Mouse (Mus musculus) left cerebral cortex, adult 11 months (tissue): ENCODE data around the gene Zbtb45.

Experiments
- DNase-seq: peaks from one replicate; pipeline ENCODE4 v3.0.0; 2022; ENCODE audit warnings: low spot score

Zbtb45 gene

DNA sequence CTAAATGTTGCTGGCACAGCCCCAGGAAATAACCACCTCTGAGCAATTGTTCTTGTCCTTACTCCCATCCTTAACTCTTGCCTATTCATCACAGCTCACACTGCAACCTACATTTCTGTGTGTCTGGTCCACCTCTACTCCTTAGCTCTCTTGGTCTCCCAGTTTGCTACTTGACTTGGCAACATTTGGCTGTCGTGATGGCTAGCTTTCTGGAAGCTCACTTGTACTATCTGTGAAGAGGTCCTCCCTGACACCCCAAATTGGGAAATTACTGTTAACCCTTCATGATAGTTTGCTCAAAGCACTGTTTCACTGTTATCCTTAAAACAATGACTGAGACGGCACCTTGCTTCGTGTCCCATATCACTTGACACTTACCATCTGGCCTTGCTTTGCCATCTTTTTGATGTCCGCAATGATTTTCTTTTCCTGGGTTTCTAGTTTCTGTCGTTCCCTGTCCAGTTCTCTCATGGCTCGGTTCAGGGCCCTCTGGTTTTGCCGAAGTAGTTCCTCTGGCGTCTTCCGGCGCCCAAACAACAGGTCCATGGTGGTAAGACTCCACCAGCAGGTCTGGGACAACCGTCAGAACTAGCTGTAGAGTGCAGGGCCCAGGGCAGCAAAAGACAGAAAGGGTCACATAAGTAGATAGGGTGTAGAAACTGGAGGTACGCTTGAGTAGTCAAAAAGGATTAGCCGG, 23.8 kb upstream of the Zbtb45 start:
- DNase-seq = no peak

DNA sequence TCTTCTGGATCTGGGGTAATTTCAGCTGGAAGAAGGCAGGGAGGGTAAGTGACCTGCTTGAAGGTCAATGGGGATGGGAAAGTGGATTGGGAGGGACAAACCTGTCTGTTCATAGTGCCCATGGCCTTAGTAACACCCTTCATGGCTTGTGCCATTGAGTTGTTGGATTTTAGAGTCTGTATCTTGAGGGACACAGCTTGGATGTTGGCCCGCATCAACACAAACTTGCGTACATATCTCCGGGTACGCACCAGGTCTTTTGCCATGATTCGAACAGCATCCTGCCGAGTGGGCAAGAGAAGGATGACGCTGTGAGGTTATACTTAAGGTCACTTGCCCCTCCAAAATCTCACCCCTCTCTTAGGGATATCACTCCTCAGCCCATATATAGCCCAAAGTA, 22.7 kb upstream of the Zbtb45 start:
- DNase-seq = no peak

DNA sequence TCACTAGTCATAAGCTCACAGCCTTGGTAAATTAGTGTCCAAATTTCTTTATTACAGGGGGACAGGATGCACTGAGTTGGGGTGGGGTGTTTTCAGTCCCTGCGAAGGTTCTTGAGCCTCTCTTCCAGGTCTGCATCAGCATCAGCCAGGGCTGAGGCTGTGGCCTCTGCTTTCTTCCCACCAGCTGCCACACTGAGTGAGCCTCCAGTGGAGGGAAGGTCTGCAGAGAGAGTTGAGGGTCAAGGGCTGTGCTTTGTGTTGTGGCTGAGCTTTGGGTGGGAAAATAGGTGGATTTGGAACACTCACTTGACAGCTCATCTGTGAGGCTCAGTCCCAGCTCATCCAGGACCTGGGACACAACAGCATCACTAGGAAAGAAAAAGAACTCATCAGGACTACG, 22.1 kb upstream of the Zbtb45 start:
- no peak for DNase-seq

DNA sequence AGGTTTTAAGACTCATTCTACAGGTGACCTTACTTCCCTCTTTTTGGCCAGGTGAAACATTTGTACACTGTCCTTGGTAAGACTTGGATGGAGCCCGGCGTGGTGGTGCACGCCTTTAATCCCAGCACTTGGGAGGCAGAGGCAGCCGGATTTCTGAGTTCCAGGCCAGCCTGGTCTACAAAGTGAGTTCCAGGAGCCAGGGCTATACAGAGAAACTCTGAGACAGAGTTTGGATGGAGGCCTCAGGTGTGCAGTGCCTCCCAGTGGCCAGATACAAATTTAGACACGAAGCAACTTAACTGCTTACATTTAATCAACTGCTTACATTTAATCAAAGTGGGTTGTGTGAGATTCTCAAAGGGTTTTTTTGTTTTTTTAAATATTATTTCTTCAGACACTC, 21.2 kb upstream of the Zbtb45 start:
- DNase-seq = no peak

DNA sequence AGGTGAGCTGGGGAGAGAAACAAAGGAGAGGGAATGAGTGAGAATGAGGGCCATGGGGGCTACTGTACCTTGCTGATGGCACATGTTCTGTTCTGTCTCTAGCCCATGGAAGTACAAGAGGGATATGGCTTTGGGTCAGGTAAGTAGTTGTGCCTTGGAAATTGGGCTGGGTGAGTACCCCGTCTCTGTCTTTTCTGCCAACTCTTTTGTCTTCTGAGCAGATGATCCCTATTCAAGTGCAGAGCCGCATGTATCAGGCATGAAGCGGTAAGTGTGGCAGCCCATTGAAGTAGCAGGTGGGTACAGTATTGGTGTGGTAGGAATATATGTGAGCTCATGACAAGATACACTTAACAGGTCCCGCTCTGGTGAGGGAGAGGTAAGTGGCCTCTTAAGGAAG, 19.2 kb upstream of the Zbtb45 start:
- no peak for DNase-seq

DNA sequence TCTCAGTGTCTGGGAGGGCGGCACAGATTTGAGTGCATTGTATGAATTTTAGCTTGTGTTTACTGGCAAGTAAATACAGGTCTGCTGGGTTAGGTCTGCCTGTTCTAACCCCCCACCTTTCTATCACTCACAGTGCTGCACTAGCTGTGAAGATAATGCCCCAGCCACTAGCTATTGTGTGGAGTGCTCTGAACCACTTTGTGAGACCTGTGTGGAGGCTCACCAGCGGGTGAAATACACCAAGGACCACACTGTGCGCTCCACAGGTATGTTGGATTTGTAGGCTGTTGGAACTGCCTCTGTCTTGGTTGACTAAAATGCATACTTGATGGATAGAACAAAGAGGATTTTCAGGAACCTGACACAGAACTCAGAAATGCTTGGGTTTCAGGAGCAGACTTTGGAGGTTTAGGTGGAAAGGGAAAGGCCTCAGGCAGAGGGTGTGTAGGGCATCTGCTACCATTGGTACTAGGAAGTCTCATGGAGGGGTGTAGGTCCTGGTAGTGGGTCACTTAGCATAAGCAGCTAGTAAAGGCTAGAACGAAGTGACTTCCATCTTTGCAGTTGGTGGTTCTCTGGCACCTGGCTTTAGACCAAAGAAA, 15.8 kb upstream of the Zbtb45 start:
- DNase-seq = no peak

DNA sequence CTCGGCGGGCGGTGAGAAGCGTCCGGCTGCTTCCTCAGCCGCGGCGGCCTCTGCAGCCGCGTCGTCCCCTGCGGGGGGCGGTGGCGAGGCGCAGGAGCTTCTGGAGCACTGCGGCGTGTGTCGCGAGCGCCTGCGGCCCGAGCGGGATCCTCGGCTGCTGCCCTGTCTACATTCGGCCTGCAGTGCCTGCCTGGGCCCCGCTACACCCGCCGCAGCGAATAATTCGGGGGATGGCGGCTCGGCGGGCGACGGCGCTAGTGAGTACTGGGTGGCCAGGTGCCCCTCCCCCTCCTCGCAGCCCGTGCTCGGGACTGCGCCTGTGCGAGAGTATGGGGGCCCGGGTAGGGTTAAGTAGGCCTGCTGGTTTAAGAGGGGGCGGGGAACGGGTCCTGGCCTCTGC, 15.0 kb upstream of the Zbtb45 start:
- no peak for DNase-seq

DNA sequence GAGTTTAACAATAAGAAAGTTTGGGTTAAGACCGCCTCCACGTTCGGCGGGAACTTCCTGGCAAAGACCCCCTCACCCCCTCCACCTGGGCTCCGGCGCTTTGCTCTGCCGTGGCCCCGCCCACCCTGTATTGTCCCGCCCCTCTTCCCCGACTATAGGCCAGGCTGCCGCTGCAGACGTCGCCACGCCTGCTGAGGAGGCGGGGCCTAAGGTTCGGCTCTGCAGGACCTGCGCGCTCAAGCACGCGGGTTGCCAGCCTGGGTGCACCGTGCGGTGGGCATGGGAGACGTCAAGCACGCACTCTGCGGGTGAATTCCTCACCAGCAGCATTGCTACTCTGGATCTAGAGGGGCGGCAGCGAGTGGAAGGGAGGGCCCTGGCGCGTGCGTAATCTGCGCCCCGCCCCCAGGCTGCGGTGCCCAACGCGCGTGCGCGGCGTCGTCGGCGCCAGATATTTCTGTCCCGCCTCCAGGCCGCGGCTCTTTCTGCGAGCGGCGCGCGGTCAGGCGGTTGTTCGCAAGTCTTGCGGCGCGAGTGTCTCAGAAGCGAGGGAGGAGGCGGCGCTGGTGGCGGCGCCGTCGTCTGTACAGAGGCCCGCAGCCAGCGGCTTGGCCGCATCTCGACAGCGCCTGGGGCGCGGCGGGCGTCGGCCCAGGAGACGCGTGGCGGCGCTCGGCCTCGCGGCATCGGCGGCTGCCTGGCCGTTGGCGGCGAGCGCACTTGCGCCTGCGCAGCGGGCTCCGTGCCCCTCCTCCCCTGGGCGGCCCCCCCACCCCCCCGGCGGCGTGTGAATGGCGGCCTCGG, 14.3 kb upstream of the Zbtb45 start:
- DNase-seq = peak; percentile 92

DNA sequence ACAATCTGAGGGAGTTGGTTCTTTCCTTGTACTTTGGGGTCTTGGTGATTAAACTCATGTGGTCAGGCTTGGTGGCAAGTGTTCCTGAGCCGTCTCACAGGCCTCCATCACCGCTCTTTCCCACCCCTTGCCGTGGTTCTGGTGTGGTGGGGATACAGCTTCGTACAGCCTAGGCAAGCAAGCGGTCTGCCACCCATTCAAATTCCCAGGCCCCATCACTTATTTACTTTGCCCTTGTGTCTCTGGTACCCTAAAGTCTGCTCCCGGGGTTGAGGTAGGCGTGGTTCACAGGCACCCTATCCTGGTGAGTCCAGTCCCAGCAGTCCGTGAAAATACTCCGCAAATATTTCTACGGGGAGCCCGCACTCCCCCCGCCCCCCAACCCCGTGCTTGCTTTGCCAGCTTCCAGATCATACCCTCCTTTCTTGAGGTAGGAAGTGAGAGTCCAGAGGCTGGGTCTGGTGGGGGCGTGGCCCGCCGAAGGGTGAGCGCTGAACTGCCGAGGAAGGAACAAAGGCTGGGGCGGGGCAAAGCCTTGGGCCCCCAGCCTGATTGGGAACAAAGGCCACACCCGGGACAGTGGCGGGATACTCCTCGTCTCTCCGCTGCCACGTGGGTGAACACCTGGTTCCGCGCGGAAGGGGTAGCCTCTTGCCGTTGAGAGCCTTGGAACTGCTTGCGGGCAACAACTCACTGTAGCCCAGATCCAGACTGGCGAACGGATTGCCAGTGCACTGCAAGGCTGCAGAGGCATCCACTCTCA, 13.1 kb upstream of the Zbtb45 start:
- no peak for DNase-seq

DNA sequence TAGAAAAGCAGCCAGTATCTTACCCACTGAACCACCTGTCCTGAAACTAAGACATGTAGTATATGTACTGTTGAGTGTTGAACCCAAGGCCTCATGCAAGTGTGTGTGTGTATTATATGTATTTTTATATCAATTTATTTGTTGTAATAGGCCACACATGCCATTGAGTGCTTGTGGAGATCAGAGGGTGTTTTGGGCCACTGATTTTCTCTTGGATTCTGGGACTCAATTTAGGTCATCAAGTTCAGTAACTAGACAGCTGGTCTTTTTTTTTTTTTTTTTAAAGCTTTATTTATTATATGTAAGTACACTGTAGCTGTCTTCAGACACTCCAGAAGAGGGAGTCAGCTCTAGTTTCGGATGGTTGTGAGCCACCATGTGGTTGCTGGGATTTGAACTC, 5.4 kb upstream of the Zbtb45 start:
- DNase-seq = no peak

DNA sequence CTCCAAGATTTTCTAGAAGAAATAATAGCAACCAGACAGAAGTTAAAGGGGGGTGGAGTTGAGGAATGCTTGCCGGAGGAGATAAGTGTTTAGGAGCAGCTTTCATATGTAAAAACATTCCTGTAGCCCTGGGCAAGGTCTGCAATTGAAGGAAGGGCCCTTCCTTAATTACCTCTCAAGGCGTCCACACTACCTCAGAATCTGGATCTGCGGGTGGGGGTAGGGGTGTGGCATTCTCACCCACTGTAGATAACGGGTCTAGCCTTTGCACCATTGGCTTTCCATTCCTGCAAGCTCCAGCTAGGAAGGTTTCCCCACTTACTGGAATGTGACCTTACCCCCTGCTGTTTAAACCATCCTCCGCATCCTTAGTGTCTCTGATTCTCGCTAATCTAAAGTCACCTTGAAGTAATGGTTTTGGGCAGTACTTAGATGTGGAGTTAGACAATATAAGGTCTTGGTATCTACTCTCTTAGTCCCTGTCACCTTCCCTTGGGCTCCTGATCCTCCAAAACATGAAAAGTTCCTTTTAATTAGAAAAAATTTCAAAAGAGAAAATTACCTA, 4.5 kb upstream of the Zbtb45 start:
- no peak for DNase-seq

DNA sequence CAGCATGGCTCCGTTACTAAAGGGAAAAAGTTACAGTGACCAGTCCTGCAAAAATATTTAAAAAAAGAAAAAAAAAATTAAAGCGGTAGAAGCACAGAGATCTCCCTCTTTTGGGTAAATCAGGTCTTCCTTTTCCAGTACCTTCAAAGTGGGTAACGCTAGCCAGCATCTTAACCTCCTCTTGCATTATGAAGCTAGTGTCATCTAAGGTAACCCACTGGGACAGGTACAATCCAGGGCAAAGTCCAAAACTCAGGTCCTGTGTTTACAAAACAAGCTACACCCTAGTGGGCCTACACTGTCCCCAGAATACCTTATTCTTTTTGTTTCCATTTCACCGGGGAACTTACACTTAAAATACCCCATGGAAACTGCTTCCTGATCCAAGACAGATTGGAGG, 3.8 kb upstream of the Zbtb45 start:
- DNase-seq = no peak

DNA sequence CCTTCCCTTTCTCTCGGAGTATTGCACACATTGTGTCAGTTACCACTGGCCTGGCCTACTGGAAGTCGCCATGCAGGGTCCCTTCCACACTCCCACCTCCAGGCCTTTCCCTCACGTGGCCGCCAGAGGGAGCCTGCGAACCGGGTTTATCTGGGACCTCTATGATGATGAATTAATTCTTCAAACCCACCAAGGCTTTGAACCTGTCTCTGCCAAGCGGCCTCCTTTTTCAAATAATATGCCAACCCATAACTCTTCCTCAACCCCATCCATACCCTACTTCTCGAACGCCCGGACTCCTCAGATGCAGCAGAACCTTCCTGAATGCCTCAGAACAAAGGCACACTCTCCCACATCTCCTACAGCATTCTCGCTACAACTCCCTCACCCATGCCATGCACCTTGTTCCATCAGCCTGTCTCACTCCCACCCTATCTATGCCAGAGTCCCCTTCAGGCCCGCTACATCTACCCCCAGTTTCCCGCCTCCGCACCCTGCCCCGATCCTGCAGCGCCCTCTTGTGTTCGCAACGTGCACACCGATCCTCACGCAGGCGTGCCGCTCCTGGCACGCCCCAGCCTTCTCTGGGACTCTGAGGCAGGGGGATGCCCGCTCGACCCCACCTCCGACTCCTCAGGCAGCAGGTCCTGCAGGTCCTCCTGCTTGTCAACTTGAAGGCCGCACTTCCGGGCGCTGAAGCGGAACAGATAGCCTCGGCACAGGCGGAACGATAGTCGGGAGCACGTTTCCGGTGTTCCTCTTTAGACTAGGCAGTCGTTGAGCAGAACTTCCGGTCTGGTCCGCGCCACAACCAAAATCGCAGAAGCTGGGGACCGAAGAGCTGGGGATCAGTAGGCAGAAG, 460 bp downstream of the Zbtb45 start:
- peak; percentile 91 for DNase-seq

DNA sequence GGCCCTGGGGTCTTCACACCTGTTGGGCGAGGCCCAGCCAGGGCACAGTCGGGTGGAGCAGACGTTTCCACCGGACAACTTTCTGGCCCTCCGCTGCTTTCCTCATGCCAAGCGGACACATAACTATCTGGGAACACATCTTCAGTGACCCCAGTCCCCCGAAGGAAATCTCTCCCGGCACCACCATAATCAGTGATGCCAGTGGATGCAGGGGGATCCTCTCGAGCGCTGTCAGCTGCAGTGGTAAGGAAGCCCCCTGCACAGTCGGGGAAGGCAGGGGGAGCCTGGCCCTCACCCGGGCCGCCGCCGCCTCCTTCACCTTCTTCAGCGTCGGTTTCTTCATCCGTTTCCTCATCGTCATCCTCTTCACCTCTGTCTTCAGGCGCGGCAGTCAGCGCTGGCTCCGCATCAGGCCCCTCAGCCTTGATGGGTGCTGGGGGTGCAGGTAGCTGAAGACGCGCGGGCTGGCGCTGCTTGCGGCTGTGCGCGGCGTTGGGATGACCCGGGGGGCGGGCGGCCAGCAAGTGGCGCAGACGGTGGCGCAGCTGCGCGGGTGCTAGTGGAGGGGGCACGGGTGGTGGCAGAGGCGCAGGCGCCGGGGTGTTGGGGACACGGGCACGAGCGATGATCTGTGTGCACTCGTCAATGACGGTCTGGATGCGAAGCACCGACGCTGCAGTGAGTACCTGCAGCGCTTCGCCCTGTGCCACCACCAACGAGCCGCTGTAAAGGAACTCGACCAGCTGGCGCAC, 2.3 kb downstream of the Zbtb45 start:
- no peak for DNase-seq

DNA sequence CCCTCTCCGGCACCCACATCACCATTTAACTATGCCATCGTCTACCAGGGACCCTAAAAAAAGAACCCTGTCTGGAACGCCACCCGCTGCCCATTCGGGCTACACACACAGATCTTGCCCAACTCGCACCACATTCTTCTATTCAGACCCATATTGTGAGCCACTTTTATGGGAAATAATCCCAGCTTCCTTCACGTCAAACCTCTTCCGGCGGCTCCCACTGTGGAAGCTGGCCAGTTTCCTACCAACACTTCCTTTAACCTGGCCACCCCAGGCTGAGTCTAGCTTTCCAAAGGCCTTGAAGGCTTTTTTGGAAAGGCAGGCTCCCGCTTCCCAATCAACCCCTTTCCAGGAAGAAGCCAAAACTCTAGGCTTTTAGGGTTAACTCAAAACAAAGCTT, 3.3 kb downstream of the Zbtb45 start:
- DNase-seq = no peak

DNA sequence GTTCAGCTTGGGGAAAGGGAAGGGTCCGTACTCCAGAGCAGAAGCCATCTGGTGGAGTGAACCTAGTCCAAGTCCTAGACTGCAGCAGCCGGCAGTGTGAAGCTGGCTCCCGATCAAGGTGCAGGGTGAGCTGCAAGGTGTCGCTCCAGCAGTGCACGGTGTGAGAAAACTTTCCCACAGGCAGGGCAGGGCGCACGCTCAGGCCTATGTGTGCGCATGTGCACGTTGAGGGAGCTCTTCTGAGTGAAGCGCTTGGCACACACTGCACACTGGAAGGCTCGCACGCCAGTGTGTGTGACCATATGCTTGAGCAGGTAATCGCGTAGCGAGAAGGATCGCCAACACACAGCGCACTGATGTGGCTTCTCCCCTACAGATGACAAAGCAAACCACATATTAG, 3.8 kb downstream of the Zbtb45 start:
- DNase-seq = no peak

DNA sequence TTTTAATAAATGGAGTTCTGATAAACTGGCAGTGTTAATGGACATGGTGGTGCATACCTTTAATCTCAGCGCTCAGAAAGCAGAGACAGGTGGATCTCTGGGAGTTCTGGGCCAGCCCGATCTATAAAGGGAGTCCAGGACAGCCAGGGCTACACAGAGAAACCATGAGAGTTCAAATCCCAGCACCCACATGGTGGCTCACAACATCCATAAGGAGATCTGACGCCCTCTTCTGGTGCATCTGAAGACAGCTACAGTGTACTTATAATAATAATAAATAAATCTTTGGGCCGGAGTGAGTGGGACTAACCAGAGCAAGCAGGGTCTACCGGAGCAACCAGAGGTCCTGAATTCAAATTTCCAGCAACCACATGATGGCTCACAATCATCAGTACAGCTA, 6.5 kb downstream of the Zbtb45 start:
- no peak for DNase-seq

DNA sequence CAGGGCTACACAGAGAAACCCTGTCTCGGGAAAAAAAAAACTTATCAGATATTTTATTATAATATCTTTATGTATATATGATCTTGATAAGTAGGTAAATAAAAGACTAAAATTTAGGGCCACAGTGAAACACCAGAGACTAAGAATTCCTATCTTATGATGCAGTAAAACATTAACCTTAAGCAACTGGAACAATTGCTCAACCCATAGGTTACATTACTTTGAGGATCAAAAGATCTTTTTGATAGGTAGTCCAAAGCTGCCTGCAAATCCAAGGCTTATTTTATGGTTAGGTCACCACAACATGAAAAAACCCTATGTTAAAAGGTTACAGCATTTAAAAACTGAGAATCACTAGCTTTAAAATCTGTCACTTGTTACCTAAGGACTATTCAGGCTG, 8.2 kb downstream of the Zbtb45 start:
- DNase-seq = no peak

DNA sequence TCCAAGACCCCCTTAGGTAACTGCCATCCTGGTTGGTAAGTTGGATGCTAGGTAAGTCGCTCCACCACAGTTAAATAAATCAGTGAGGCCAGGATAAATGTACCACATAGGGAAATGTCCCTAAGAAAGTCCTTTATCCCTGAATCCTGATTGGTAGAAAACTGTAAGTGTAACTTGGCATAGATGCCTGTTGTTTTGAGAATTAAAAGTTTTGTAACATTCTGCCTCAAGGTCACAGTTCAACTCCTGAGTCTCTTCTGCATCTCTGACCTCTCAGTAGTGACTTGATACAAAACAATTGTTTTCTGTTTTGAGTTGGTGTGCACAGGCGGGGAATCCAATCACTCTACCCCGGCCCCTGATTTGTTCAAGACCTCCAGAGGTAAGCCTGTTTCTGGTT, 11.0 kb downstream of the Zbtb45 start, which contains the start of gene Trim28:
Gene Trim28, plus strand, starts transcription at position 264 of the 400 bp plus-strand sequence.
- no peak for DNase-seq

DNA sequence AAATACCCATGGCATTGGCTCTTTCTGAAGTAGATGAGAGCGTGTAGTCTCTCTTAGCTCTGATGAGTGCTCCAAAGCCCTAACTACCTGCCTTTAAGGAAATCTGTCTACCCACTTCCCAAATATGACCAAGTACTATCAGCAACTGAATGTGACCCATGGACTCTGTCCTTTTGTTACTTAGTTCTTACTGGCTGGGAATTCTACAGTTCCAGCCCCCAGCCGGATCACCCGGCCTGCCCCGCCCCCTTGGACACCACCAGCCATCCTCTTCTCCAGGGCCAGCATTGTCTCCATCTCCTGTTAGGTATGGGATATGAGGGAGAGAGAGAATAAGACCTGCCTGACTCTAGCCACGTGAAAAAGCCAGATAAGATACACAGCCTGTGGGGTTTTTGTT, 11.8 kb downstream of the Zbtb45 start, which contains the start of gene Slc27a5:
Gene Slc27a5, minus strand, starts transcription at position 140 of the 400 bp plus-strand sequence.
- no peak for DNase-seq
